Mouse (Mus musculus): ENCODE measurements around the gene 3110082J24Rik.

Gene 3110082J24Rik

GRCm38 (mm10) chr5:30118018-30118417 is 12.1 kb upstream of the 3110082J24Rik start:
- no peak for DNase-seq (ENCODE audit: low spot score in 2 of 2)

- no peak for DNase-seq (ENCODE audit: low spot score in 2 of 2)
Observed at GRCm38 (mm10) chr5:30115718-30116117, 9.8 kb upstream of the 3110082J24Rik start.

GRCm38 (mm10) chr5:30114761-30115140 is 8.9 kb upstream of the 3110082J24Rik start:
- no peak for DNase-seq (ENCODE audit: low spot score in 2 of 2)

GRCm38 (mm10) chr5:30113881-30114760 is 8.2 kb upstream of the 3110082J24Rik start:
- peak; percentile 43 to 77 for DNase-seq (ENCODE audit: low spot score in 2 of 2)

GRCm38 (mm10) chr5:30112533-30113068 is 6.7 kb upstream of the 3110082J24Rik start:
- no peak for DNase-seq (ENCODE audit: low spot score in 2 of 2)

GRCm38 (mm10) chr5:30111771-30112170 is 5.9 kb upstream of the 3110082J24Rik start:
- no peak for DNase-seq (ENCODE audit: low spot score in 2 of 2)

- no peak for DNase-seq (ENCODE audit: low spot score in 2 of 2)
Observed at GRCm38 (mm10) chr5:30111126-30111525, 5.2 kb upstream of the 3110082J24Rik start.

GRCm38 (mm10) chr5:30110371-30111060 is 4.6 kb upstream of the 3110082J24Rik start:
- no peak for DNase-seq (ENCODE audit: low spot score in 2 of 2)

- no peak for DNase-seq (ENCODE audit: low spot score in 2 of 2)
Observed at GRCm38 (mm10) chr5:30109899-30110298, 4.0 kb upstream of the 3110082J24Rik start.

GRCm38 (mm10) chr5:30108233-30108632 is 2.3 kb upstream of the 3110082J24Rik start:
- DNase-seq (ENCODE audit: low spot score in 2 of 2), result no peak

- no peak for DNase-seq (ENCODE audit: low spot score in 2 of 2)
Observed at GRCm38 (mm10) chr5:30107611-30108041, 1.7 kb upstream of the 3110082J24Rik start.

- peak in 1 of 2 experiments; percentile 5 for DNase-seq (ENCODE audit: low spot score in 2 of 2)
Observed at GRCm38 (mm10) chr5:30107186-30107585, 1.3 kb upstream of the 3110082J24Rik start.

GRCm38 (mm10) chr5:30106756-30107155 is 870 bp upstream of the 3110082J24Rik start:
- peak in 1 of 2 experiments; percentile 7 for DNase-seq (ENCODE audit: low spot score in 2 of 2)

GRCm38 (mm10) chr5:30104841-30105667 is 832 bp downstream of the 3110082J24Rik start, which contains the start of gene Garem2:
Gene Garem2 (plus strand): TSS chr5:30105161.
- DNase-seq (ENCODE audit: low spot score in 2 of 2), result peak in 1 of 2 experiments; percentile 16

GRCm38 (mm10) chr5:30104339-30104738 is 1.5 kb downstream of the 3110082J24Rik start:
- peak in 1 of 2 experiments; percentile 58 for DNase-seq (ENCODE audit: low spot score in 2 of 2)

- no peak for DNase-seq (ENCODE audit: low spot score in 2 of 2)
Observed at GRCm38 (mm10) chr5:30103340-30103739, 2.5 kb downstream of the 3110082J24Rik start.

- DNase-seq (ENCODE audit: low spot score in 2 of 2), result no peak
Observed at GRCm38 (mm10) chr5:30098260-30098659, 7.6 kb downstream of the 3110082J24Rik start.

- no peak for DNase-seq (ENCODE audit: low spot score in 2 of 2)
Observed at GRCm38 (mm10) chr5:30095731-30096130, 10.2 kb downstream of the 3110082J24Rik start.

GRCm38 (mm10) chr5:30094399-30094798 is 11.5 kb downstream of the 3110082J24Rik start:
- DNase-seq (ENCODE audit: low spot score in 2 of 2), result no peak

GRCm38 (mm10) chr5:30092701-30093100 is 13.2 kb downstream of the 3110082J24Rik start:
- no peak for DNase-seq (ENCODE audit: low spot score in 2 of 2)

All from spleen, postnatal 10 days (tissue).